In genomic region chr13:45966586-45966985, GRCm38 (mm10) we compare ENCODE assay signal across 8 mouse cellular contexts. TPM values are rescaled to one million over a fixed set of nuclear protein-coding genes. Genes with fewer than 3 reads are reported as not detected.
DNase-seq lines count a peak whose midpoint lies in the region; ATAC-seq and TF ChIP-seq lines count a peak whose summit lies in the region.

No protein-coding gene starts in this region.

- no peak for ATAC-seq in heart, embryonic 11.5 days (replicated peaks; ENCODE audit: insufficient number of reproducible peaks, low FRiP score, low TSS enrichment)
- ATAC-seq in kidney, postnatal 0 days (replicated peaks; ENCODE audit: low FRiP score, low read depth) = no peak
- no peak for ATAC-seq in midbrain, embryonic 11.5 days (ENCODE audit: low FRiP score)
- no peak for ATAC-seq in erythroid progenitor cell, adult 5-6 weeks (replicated peaks; ENCODE audit: low FRiP score, poor library complexity, severe bottlenecking)

- DNase-seq in left cerebral cortex, postnatal 25 days (ENCODE audit: low spot score in 2 of 2) = peak; percentile 24 to 25
- DNase-seq in left cerebral cortex, postnatal 10 days (ENCODE audit: extremely low spot score in 1 of 2, low spot score in 2 of 2) = no peak
- DNase-seq in cerebellum, postnatal 10 days = peak; percentile 37 to 58
- peak; percentile 92 for DNase-seq in kidney, postnatal 0 days (ENCODE audit: low spot score)
- DNase-seq in midbrain, embryonic 11.5 days (ENCODE audit: low spot score, missing footprints) = peak; percentile 93
- DNase-seq in urinary bladder, postnatal 25 days (ENCODE audit: low spot score) = no peak

- intact Hi-C loops in left cerebral cortex, postnatal 25 days (cut with DNase I) = loop anchor here (5.0 to 10.0 kb wide), 2 partner anchors 196 to 222 kb away; no protein-coding TSS in a partner anchor
- intact Hi-C loops in left cerebral cortex, postnatal 10 days (cut with DNase I) = loop anchor here (5.0 kb wide), 3 partner anchors 121 to 291 kb away; no protein-coding TSS in a partner anchor

- peak overlapping the region; percentile 95 for H3K4me2 ChIP-seq in heart, embryonic 11.5 days
- peak overlapping the region; percentile 72 for H3K4me2 ChIP-seq in kidney, postnatal 0 days (ENCODE audit: low read length)
- peak overlapping the region; percentile 92 for H3K4me2 ChIP-seq in midbrain, embryonic 11.5 days

- H3K9ac ChIP-seq in heart, embryonic 11.5 days (ENCODE audit: low read depth, low read length) = peak overlapping the region; percentile 97
- no peak overlapping the region for H3K9ac ChIP-seq in kidney, postnatal 0 days (ENCODE audit: low read depth, low read length)
- no peak overlapping the region for H3K9ac ChIP-seq in midbrain, embryonic 11.5 days (ENCODE audit: low read length)

- H3K4me3 ChIP-seq in heart, embryonic 11.5 days (ENCODE audit: low read depth, low read length) = peak overlapping the region; percentile 93
- H3K4me3 ChIP-seq in kidney, postnatal 0 days (replicated peaks; ENCODE audit: low read depth, low read length) = peak overlapping the region; percentile 68; the same call in 1 of the 2 replicates
- H3K4me3 ChIP-seq in midbrain, embryonic 11.5 days (ENCODE audit: low read depth, low read length) = no peak overlapping the region

- WGBS in heart, embryonic 11.5 days (ENCODE audit: insufficient replicate concordance) = 1% methylated on average over 14 of the region's 14 CpGs
- 3% methylated on average over 14 of the region's 14 CpGs for WGBS in kidney, postnatal 0 days
- WGBS in midbrain, embryonic 11.5 days = 2% methylated on average over 14 of the region's 14 CpGs

- H3K4me1 ChIP-seq in heart, embryonic 11.5 days (ENCODE audit: control insufficient read depth, insufficient read depth, low read length) = peaks cover 11% of the 10 kb centered on the region; the same call in 1 of the 2 replicates
- peaks cover 14% of the 10 kb centered on the region for H3K4me1 ChIP-seq in kidney, postnatal 0 days (replicated peaks; ENCODE audit: insufficient read depth, low read length)
- peaks cover 25% of the 10 kb centered on the region for H3K4me1 ChIP-seq in midbrain, embryonic 11.5 days (ENCODE audit: control insufficient read depth, insufficient read depth, low read length)

- no peaks in the 10 kb centered on the region for H3K27me3 ChIP-seq in heart, embryonic 11.5 days (ENCODE audit: control insufficient read depth, insufficient read depth, low read length)
- H3K27me3 ChIP-seq in kidney, postnatal 0 days (ENCODE audit: insufficient read depth, low read length) = no peaks in the 10 kb centered on the region
- peaks cover 13% of the 10 kb centered on the region for H3K27me3 ChIP-seq in midbrain, embryonic 11.5 days (ENCODE audit: control insufficient read depth, insufficient read depth, low read length)

- H3K27ac ChIP-seq in heart, embryonic 11.5 days (ENCODE audit: low read depth, low read length) = 0 out of 2 replicates have a peak overlapping the region, but pooled peaks have one; percentile 97
- H3K27ac ChIP-seq in kidney, postnatal 0 days = no peak overlapping the region
- H3K27ac ChIP-seq in midbrain, embryonic 11.5 days (ENCODE audit: low read depth, low read length) = no peak overlapping the region

- H3K9me3 ChIP-seq in heart, embryonic 11.5 days (replicated peaks; ENCODE audit: control insufficient read depth, low read length) = no peaks in the 10 kb centered on the region
- no peaks in the 10 kb centered on the region for H3K9me3 ChIP-seq in kidney, postnatal 0 days (replicated peaks; ENCODE audit: low read length)
- H3K9me3 ChIP-seq in midbrain, embryonic 11.5 days (ENCODE audit: control insufficient read depth, low read length) = no peaks in the 10 kb centered on the region

- TF ChIP-seq CTCF in kidney, postnatal 0 days (IDR thresholded peaks at IDR 0.05; ENCODE audit: low read depth) = peak; percentile 72

- no peaks in the 10 kb centered on the region for H3K36me3 ChIP-seq in heart, embryonic 11.5 days (ENCODE audit: control insufficient read depth, insufficient read depth, low read length)
- no peaks in the 10 kb centered on the region for H3K36me3 ChIP-seq in kidney, postnatal 0 days (ENCODE audit: insufficient read depth, low read length)
- H3K36me3 ChIP-seq in midbrain, embryonic 11.5 days (ENCODE audit: control insufficient read depth, insufficient read depth, low read length) = no peaks in the 10 kb centered on the region

RNA-seq across cellular contexts. Expression of gene Atxn1, which starts 1.8 kb away (rescaled TPM):
- 100 to 1,000 TPM; 158 to 167 TPM for total RNA-seq in left cerebral cortex, postnatal 25 days (2021)
- 100 to 1,000 TPM; 149 to 152 TPM for total RNA-seq in left cerebral cortex, postnatal 10 days (2021)
- polyA plus RNA-seq in heart, embryonic 11.5 days (2014; fragmentation: Nextera tagmentation; extraction: Ambion mirVana) = 3.4 and 6.4 TPM in 2 replicates
- polyA plus RNA-seq in kidney, postnatal 0 days (2015; fragmentation: Nextera tagmentation; extraction: Ambion mirVana) = 6.8 and 9.4 TPM in 2 replicates
- 1.4 and 1.7 TPM in 2 replicates for polyA plus RNA-seq in midbrain, embryonic 11.5 days (2014; fragmentation: Nextera tagmentation; extraction: Ambion mirVana)
- total RNA-seq in erythroid progenitor cell, adult 5-6 weeks (2015; ENCODE audit: low replicate concordance) = 4.3 and 30.2 TPM in 2 replicates
- total RNA-seq in erythroid progenitor cell, adult 5-6 weeks (2017; ENCODE audit: low replicate concordance) = 3.6 and 7.2 TPM in 2 replicates

Comparison
In these comparisons a context has a peak if more than half of its experiments do, and no peak if none do; other contexts are left out.
1. DNase-seq: peak in left cerebral cortex, postnatal 25 days (2 of 2), cerebellum, postnatal 10 days (2 of 2), kidney, postnatal 0 days (single experiment) and midbrain, embryonic 11.5 days (single experiment); none in left cerebral cortex, postnatal 10 days (0 of 2) and urinary bladder, postnatal 25 days (single experiment).
2. RNA of gene Atxn1, which starts 1.8 kb away (total RNA-seq): 158 to 167 TPM in left cerebral cortex, postnatal 25 days and 149 to 152 TPM in left cerebral cortex, postnatal 10 days; 3.6 to 30.2 TPM in erythroid progenitor cell, adult 5-6 weeks; every median in the first group is over 4 times any median in the second.
3. Peak in every context shown above with its lines, with median percentiles within 50 percentile points of each other: H3K4me2 ChIP-seq.